Mouse (Mus musculus) embryonic facial prominence, embryonic 14.5 days (tissue): ENCODE data around the gene Gpr108. TPM values are rescaled to one million over a fixed set of nuclear protein-coding genes. Genes with fewer than 3 reads are reported as not detected.

Experiments used
- ATAC-seq: fragments of 200-750 bp; cut with Nextera tagmentation; 2 replicates; pipeline ENCODE4 v1.8.0; 2017; ENCODE audit warnings: low read depth, moderate number of reproducible peaks, moderate TSS enrichment
- DNase-seq: peaks from one replicate; pipeline ENCODE4 v3.0.0-alpha.2; 2015; ENCODE audit warnings: low spot score
- H3K27ac ChIP-seq: fragments of 300-500 bp; sonication (generic); replicated peaks from 2 replicates; pipeline ENCODE4 v1.5.1; 2014; ENCODE audit warnings: low read depth, mild to moderate bottlenecking, low read length, moderate library complexity
- H3K27me3 ChIP-seq: fragments of 300-500 bp; sonication (generic); replicated peaks from 2 replicates; pipeline ENCODE4 v1.6.1; 2014; ENCODE audit warnings: low read length; ENCODE audit not compliant: control insufficient read depth, insufficient read depth
- H3K36me3 ChIP-seq: fragments of 300-500 bp; sonication (generic); 2 replicates; pipeline ENCODE4 v1.6.1; 2014; ENCODE audit warnings: low read length, mixed read lengths; ENCODE audit not compliant: control insufficient read depth, insufficient read depth
- H3K4me1 ChIP-seq: fragments of 300-500 bp; sonication (generic); 2 replicates; pipeline ENCODE4 v1.6.1; 2014; ENCODE audit warnings: antibody characterized with exemption, low read length; ENCODE audit not compliant: control insufficient read depth, insufficient read depth
- H3K4me2 ChIP-seq: fragments of 300-500 bp; sonication (generic); 2 replicates; pipeline ENCODE4 v1.6.1; 2014; ENCODE audit warnings: low read depth, mild to moderate bottlenecking, low read length, moderate library complexity, mixed read lengths
- H3K4me3 ChIP-seq: fragments of 300-500 bp; sonication (generic); 2 replicates; pipeline ENCODE4 v1.5.1; 2014; ENCODE audit warnings: low read depth, mild to moderate bottlenecking, low read length
- H3K9ac ChIP-seq: fragments of 300-500 bp; sonication (generic); 2 replicates; pipeline ENCODE4 v1.6.1; 2014; ENCODE audit warnings: low read depth, mild to moderate bottlenecking, low read length, moderate library complexity, mixed read lengths
- H3K9me3 ChIP-seq: fragments of 300-500 bp; sonication (generic); 2 replicates; pipeline ENCODE4 v1.6.1; 2016; ENCODE audit warnings: low read length; ENCODE audit not compliant: control insufficient read depth
- WGBS: fragments of 180-500 bp; shearing (Covaris S2); extraction: QIAGEN DNeasy Blood & Tissue Kit; methylation state at CpG from one replicate; pipeline ENCODE4 v1.1.7; 2014; 5-methylcytosine and 5-hydroxymethylcytosine counted together
- polyA plus RNA-seq: library from polyadenylated mRNA; unstranded; fragments of >200 nt; fragmentation: Nextera tagmentation; extraction: Ambion mirVana; gene quantifications from 2 replicates; pipeline ENCODE4 v1.2.1, GENCODE M21; 2014

Gpr108 gene
- polyA plus RNA-seq, 1 experiment from 2014 or later, result 37.1 TPM

GRCm38 (mm10) chr17:57253306-57253705 is 5.1 kb upstream of the Gpr108 start:
- Histone ChIP-seq H3K4me2 (no peak overlapping the region), H3K36me3 (peaks cover 48% of the 10 kb centered on the region), H3K9me3 (no peaks in the 10 kb centered on the region), H3K9ac (no peak overlapping the region), H3K4me1 (peaks cover 7% of the 10 kb centered on the region), H3K4me3 (no peak overlapping the region), H3K27ac (no peak overlapping the region), H3K27me3 (no peaks in the 10 kb centered on the region)
- DNase-seq (no peak), ATAC-seq (no peak)
- 70% methylated on average over 6 of the region's 6 CpGs for WGBS

GRCm38 (mm10) chr17:57251431-57251830 is 3.2 kb upstream of the Gpr108 start:
- Histone ChIP-seq H3K36me3 (peaks cover 31% of the 10 kb centered on the region), H3K9me3 (no peaks in the 10 kb centered on the region), H3K9ac (no peak overlapping the region), H3K27ac (no peak overlapping the region), H3K27me3 (no peaks in the 10 kb centered on the region), H3K4me2 (0 out of 2 replicates have a peak overlapping the region, but pooled peaks have one; percentile 76), H3K4me1 (peaks cover 10% of the 10 kb centered on the region), H3K4me3 (no peak overlapping the region)
- 97% methylated on average over 3 of the region's 3 CpGs for WGBS
- DNase-seq, result no peak
- no peak for ATAC-seq

- Histone ChIP-seq H3K9me3 (no peaks in the 10 kb centered on the region), H3K4me3 (peak overlapping the region; percentile 64), H3K27me3 (no peaks in the 10 kb centered on the region), H3K9ac (peak overlapping the region; percentile 70), H3K4me1 (peaks cover 11% of the 10 kb centered on the region), H3K4me2 (peak overlapping the region; percentile 76), H3K27ac (0 out of 2 replicates have a peak overlapping the region, but pooled peaks have one; percentile 72), H3K36me3 (peaks cover 24% of the 10 kb centered on the region)
- WGBS, result 3% methylated on average over 28 of the region's 33 CpGs
- peak; percentile 66 for DNase-seq
- no peak for ATAC-seq
Observed at GRCm38 (mm10) chr17:57250461-57251160, 2.4 kb upstream of the Gpr108 start.

GRCm38 (mm10) chr17:57249186-57250181 is 1.2 kb upstream of the Gpr108 start, which contains the start of gene Trip10:
Trip10 (plus strand) TSS chr17:57249455.
- peak within 1 kb of the TSS; percentile 64 for H3K4me3 ChIP-seq
- under 1% methylated on average over 41 of the region's 52 CpGs for WGBS
- DNase-seq (peak; percentile 94), ATAC-seq (peak; percentile 13)
- H3K4me1 ChIP-seq, result peaks cover 11% of the 10 kb centered on the region
- H3K36me3 ChIP-seq, result peaks cover 13% of the 10 kb centered on the region
- peak within 1 kb of the TSS; percentile 70 for H3K9ac ChIP-seq
- peak within 1 kb of the TSS; percentile 76 for H3K4me2 ChIP-seq
- no peaks in the 10 kb centered on the region for H3K27me3 ChIP-seq
- H3K27ac ChIP-seq, result peak within 1 kb of the TSS; percentile 88
- no peaks in the 10 kb centered on the region for H3K9me3 ChIP-seq

- Histone ChIP-seq H3K4me3 (peak overlapping the region; percentile 64), H3K4me1 (peaks cover 11% of the 10 kb centered on the region), H3K27me3 (no peaks in the 10 kb centered on the region), H3K36me3 (peaks cover 6% of the 10 kb centered on the region; the same call in 1 of the 2 replicates), H3K4me2 (peak overlapping the region; percentile 76), H3K27ac (peak overlapping the region; percentile 88), H3K9me3 (no peaks in the 10 kb centered on the region), H3K9ac (peak overlapping the region; percentile 45)
- 7% methylated on average over 13 of the region's 13 CpGs for WGBS
- DNase-seq (no peak), ATAC-seq (no peak)
Observed at GRCm38 (mm10) chr17:57248771-57249170, 525 bp upstream of the Gpr108 start.

- peak; percentile 100 for DNase-seq
- Histone ChIP-seq H3K4me2 (peak overlapping the region; percentile 81), H3K36me3 (peaks cover 5% of the 10 kb centered on the region; the same call in 1 of the 2 replicates), H3K4me3 (peak overlapping the region; percentile 64), H3K9me3 (no peaks in the 10 kb centered on the region), H3K27me3 (no peaks in the 10 kb centered on the region), H3K9ac (peak overlapping the region; percentile 78), H3K27ac (peak overlapping the region; percentile 95), H3K4me1 (peaks cover 11% of the 10 kb centered on the region)
- WGBS, result under 1% methylated on average over 46 of the region's 46 CpGs
- peak; percentile 95 for ATAC-seq
Observed at GRCm38 (mm10) chr17:57247393-57248200, 649 bp downstream of the Gpr108 start.

- peak overlapping the region; percentile 59 for H3K4me3 ChIP-seq
- H3K36me3 ChIP-seq, result peaks cover 11% of the 10 kb centered on the region
- ATAC-seq (no peak), DNase-seq (peak; percentile 27)
- H3K27ac ChIP-seq, result peak overlapping the region; percentile 95
- H3K9ac ChIP-seq, result peak overlapping the region; percentile 78
- H3K9me3 ChIP-seq, result 0 out of 2 replicates have a peak, but pooled peaks cover under 1% of the 10 kb centered on the region
- H3K4me2 ChIP-seq, result peak overlapping the region; percentile 81
- no peaks in the 10 kb centered on the region for H3K27me3 ChIP-seq
- 5% methylated on average over 18 of the region's 18 CpGs for WGBS
- peaks cover 11% of the 10 kb centered on the region for H3K4me1 ChIP-seq
Observed at GRCm38 (mm10) chr17:57246663-57247392, 1.4 kb downstream of the Gpr108 start.
